Mouse (Mus musculus): ENCODE results near the gene Ppp1r27.

DNA sequence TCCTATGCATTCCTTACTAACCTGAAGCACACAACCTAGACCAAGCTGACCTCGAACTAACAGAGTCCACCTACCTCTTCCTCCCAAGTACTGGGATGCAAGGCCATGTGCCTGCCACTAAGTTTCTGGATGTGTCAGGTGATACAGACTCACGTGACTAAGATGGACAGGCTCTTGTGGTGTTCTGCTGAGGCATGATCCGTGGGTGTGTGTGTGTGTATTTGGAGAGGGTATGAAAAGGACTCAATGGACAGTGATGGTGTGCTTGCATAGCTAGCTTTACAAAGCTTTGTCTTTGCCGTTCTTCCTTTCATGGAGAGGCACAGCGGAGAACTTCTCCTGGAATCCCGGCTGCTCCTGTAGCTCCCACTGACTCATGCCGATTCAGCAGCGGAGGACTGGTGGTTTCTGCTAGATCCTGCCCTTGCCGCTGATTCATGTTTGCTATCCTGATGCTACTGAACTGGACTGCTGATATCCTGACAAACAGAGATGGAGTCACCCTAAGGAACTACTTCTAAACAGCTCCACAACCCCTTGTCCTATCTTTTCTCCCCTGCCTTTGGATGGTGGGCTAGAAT lies 42.6 kb downstream of the Ppp1r27 start:
- no peak for TF ChIP-seq POLR2A (IDR thresholded peaks at IDR 0.05; ENCODE audit: borderline replicate concordance, extremely low read depth, low read depth, low read length)
- TF ChIP-seq CTCF (IDR thresholded peaks at IDR 0.05; ENCODE audit: insufficient read depth, low read length) = no peak

Data from lung, adult 2 months (tissue).